Mouse (Mus musculus): ENCODE measurements at regions not wholly inside any gene's neighbourhood (a gene's known extent, or its start where the extent isn't known, plus 50 kb on each side); places are given as distances from the start of the nearest gene placed in this dataset.

DNA sequence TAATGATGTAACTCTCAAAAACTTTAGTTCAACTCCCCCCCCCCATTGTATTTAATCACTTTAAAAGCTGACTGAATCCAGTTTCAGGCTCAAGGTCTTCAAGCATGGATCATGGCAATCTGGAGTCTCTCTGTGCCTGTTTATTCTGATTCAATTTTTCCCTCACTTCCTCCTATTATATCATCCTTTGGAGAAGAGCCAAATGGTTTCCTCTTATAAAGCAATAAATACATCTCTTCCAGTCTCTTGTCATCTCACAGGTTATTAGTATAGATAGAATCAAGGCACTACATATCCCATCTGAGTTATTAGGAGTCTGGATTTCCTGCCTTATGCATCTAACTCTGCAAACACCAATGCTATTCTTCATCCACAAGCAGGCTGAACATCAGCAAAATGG lies 530.2 kb upstream of the Pdcd1 start:
- no peak for DNase-seq (ENCODE audit: low spot score in 2 of 2)

DNA sequence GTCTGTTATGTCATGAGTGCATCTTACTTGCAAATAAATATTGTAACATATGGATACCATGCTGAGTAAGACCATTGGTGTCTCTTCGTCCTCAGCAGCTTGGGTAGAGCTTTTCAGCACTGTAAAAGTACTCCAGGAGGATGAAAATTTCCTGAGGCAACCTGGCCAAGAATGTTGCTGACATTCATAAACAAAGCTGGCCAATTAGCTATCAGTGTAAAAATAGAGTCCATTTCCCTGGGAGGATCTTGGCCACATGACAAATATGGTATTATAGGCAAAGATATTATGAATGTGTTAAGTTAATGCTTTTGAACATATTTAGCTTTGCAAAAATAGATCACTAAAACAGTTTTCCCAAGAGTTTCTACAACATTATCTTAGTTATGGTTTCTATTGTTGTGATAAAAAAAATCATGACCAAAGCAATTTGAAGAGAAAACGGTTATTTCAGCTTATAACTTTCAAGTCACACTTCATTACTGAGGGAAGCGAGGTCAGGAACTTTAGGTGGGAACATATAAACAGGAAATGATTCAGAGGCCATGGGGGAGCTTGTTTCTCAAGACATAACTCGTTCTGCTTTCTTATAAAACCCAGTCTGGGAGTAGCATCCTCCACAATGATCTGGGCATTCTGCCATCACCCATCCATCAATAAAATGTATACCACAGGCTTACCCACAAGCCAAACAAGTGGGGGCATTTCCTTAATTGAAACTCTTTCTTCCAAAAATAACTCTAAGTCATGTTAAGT lies 529.5 kb upstream of the Pdcd1 start:
- DNase-seq (ENCODE audit: low spot score in 2 of 2), result no peak

GRCm38 (mm10) chr1:94532773-94533541 lies 480.6 kb upstream of the Pdcd1 start:
- DNase-seq (ENCODE audit: low spot score in 2 of 2), result no peak

GRCm38 (mm10) chr1:94504080-94504520 lies 451.7 kb upstream of the Pdcd1 start:
- no peak for DNase-seq (ENCODE audit: low spot score in 2 of 2)

DNA sequence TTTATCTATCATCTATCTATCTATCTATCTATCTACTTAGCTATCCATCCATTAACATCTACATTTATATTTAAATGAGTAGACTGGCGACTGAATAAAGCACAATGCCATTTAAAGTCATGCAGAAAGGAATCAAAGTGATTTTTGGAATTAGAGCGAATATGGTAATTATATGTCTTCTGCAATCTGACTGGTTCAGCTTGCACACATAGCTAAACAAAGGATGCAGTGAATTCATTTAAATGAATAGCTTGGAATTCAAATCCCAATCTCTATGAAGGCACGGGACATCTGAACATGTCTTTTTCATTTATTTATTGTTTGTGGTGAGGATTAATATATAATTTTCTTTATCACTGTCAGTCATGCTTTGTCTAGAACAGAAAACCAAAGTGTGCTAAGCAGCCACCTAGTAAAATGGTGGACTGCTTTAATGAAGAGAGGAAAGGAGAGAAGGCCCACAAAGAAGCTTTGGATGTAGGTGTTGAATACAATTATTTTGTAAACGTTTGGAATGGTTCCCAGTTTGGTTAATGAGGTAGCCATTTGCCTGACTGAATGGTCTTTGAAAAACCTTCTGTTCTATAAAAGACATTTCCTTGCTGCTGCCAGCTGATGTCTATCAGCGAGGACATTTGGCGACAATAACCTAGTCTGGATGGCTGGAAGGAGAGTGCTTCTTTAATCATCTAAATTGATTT lies 451.2 kb upstream of the Pdcd1 start:
- no peak for DNase-seq (ENCODE audit: low spot score in 2 of 2)

- DNase-seq (ENCODE audit: low spot score in 2 of 2), result no peak
These were observed 449.9 kb upstream of the Pdcd1 start for GRCm38 (mm10) chr1:94502066-94502861.

GRCm38 (mm10) chr1:94496992-94497391 lies 444.6 kb upstream of the Pdcd1 start:
- DNase-seq (ENCODE audit: low spot score in 2 of 2), result no peak

- DNase-seq (ENCODE audit: low spot score in 2 of 2), result no peak
These were observed 444.0 kb upstream of the Pdcd1 start for GRCm38 (mm10) chr1:94496341-94496740.

DNA sequence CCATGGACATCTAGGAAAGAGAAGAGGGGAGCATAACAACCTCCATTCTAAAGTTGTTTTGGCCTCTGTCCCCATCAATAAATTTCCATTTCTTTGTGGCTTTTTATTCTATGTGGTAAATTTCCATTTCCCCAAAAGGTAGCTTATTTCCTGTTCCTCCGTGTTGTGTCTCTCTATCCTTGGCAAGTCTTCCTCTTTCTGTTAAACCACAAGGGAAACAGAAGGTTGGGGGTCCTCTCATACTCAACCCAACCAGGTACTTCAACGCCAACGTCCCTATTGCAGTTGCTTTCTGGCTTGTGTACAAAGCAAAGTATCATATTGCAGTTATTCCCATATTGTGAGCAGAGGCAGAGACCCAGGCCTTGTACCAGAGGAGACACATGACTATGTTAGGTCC lies 434.7 kb upstream of the Pdcd1 start:
- DNase-seq (ENCODE audit: low spot score in 2 of 2), result no peak

DNA sequence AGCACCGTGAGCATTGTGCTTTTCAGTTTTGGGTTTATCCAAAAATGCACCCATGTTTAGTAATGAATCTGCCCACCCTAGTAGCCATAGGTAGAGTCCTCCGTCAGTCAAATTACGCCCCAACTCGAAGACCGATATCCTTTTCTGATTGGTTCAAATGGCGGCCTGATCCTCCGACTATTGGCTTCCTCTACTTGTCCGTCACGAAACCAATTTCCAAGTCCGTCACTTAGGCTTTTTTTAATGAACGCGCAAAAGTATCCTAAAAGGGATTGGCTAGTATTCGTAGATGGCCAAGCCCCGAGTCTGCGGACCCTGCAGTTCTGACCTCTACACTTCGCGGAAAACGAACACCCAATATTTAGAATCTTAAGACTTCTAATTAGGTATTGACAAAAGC lies 417.5 kb upstream of the Pdcd1 start:
- DNase-seq (ENCODE audit: low spot score in 2 of 2), result peak; percentile 47 to 58

DNA sequence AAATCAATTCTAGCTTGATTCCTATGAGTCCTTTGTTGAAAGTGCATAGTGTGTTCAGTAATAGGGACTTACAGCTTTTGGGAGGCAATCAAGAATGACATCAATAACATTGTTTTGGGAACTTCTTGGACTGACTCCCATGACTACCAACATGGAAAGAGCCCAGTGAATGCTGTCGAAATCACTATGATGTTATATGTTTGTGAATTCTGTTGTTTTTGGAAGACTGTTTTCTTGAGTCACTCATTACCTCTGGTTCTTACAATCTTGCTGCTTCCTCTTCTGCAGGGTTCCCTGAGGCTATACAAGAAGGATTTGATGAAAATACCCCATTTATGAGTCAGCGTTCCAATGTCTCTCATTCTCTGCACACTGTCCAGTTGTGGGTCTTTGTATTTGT lies 371.4 kb upstream of the Pdcd1 start:
- DNase-seq (ENCODE audit: low spot score in 2 of 2), result no peak

- DNase-seq (ENCODE audit: low spot score in 2 of 2), result no peak
These were observed 360.7 kb upstream of the Pdcd1 start for GRCm38 (mm10) chr1:94413043-94413442.

DNA sequence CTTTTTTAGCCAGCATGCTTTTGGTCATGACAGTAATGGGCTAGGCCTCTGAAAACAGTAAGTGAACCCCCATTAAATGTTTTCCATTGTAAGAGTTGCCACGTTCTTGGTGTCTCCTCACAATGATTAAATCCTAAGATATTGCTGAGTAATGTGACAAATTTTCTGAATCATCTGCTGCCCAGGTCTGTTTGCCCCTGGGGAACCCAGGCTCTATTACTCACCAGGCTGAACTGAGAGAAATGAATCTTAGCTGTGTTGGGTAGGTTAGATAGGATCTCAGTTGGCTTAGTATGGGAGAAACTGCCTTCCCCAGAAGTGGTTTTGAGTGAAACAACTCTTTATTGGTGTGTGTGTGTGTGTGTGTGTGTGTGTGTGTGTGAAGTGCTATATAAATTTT lies 314.3 kb upstream of the Pdcd1 start:
- no peak for DNase-seq (ENCODE audit: low spot score in 2 of 2)

DNA sequence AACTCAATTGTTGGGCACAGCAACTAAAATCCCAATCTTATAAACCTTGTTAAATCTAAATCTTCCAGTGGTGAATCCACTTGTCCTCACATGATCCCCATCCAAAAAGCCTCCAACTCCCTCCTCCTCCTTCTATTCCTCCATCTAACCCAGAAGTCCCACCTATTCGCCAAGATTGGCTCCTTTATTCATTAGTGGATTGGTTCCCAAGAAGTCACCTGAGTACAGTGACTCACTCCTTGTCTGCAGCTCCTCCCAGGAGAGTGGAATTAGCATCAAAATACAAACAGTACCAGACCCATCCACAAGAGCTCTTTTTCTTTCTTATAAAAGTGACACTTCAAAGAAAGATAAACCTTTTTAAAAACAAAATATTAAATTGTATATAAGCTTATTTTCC lies 304.6 kb upstream of the Pdcd1 start:
- DNase-seq (ENCODE audit: low spot score in 2 of 2), result no peak

DNA sequence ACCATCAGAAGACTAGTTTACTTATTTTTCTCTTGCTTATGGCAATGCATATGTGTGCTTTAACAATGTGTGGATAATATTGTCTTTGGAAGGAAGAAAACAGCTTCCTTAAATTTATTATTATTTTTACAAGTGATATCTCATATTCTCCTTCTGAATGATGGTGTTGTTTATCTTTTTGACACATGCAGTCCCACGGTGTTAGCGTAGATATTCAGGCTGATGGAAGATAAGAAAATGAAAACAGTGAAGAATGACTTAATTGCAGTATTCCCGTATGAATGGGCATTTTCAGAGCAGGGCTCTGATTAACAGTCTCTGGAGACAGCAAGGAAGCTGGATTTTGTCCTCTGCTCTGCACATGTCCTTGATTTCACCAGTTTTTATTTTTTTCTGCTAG lies 303.5 kb upstream of the Pdcd1 start:
- DNase-seq (ENCODE audit: low spot score in 2 of 2), result no peak

GRCm38 (mm10) chr1:94342576-94342975 lies 290.2 kb upstream of the Pdcd1 start:
- no peak for DNase-seq (ENCODE audit: low spot score in 2 of 2)

GRCm38 (mm10) chr1:94341237-94341636 lies 288.9 kb upstream of the Pdcd1 start:
- no peak for DNase-seq (ENCODE audit: low spot score in 2 of 2)

DNA sequence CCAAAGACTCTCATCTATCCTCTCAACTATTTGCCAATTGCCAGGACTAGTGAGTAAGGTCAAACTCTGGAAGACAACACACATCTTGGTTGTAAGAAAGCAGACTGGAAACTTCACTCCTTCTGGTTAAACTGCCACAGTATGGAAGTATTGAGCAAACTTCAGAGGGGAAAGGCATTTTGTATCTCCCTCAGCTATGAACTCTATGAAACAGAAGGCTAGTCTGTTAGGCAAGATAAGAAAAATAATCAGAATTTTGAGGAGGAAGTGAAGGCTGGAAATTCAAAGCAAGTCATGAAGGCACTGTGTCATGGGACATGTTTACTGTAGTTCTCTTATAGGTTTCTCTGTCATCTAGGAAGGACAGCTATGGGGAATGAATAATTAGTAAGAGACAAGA lies 265.7 kb upstream of the Pdcd1 start:
- no peak for DNase-seq (ENCODE audit: low spot score in 2 of 2)

DNA sequence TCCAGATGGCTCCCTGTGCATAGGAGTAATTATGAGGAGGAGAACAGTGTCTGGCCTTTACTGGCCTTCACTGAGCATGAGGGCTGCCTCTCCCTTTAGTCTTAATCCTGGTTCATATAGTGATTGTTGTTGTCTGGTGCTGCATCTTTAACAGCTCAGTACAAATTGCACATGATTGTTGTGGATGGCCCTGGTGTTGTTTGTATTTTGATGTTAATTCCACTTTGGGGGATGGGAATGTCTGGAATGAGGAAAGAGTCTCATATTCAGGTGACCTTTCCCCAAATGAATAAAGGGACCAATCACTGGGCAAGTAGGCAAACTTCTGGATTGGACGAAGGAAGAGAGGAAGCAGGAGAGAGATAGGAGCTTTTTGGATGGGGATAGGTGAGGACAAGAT lies 246.0 kb upstream of the Pdcd1 start:
- DNase-seq (ENCODE audit: low spot score in 2 of 2), result no peak

DNA sequence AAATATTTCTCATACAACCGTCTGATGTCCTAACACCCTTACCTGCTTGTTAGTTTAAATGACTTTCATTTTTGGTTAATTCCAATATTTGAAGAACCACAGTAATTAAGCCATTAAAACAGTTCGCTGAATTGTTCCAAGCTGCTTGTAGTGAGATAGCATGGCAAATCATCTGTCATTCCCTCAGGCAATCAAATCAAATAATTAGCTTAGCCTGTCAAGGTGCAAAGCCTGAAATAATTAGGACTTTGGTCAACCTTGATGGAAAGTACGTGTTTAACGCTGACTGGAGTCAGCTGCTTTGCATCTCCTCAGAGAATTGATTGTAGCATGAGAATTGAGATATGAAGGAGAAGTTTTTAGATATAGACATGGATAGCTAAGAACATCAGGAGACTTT lies 220.2 kb upstream of the Pdcd1 start:
- no peak for DNase-seq (ENCODE audit: low spot score in 2 of 2)

DNA sequence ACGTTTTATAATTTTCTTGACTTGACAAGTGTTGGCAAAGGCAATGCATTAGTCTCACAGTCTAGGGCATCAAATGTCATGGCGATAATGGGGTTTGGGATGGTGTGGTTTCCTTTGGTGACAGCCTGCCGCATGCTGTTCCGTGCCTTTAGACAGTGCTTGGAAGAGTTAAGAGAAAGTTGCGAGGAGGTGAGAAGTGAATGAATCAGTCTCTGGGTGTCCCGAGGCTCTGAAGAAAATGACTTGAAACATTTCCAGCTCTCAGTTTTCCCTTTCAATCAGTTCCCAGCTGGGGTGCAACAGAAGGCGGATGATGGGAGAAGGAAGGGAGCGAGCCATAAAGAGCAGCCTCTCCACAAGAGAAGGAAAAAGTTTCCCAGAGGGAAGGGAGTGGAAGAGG lies 211.0 kb upstream of the Pdcd1 start:
- no peak for DNase-seq (ENCODE audit: low spot score in 2 of 2)

DNA sequence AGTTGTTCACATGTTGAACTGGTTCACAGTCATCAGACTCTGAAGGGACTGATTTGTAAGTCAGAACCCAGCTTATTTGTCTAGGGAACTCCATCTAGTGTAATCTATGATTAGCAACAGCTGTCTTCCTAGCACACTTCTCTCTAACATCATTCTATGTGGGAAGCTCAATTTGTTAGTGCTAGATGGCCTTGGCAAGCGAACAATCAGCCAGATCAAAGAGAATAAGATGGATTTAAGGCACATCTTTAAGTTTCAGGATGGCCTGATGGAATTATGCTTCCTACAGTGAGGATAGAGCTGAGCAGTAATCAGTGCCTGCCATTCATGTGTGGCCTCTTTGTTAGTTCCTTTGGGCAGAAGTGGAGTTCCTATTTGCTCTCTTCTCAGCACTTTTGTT lies 183.1 kb upstream of the Pdcd1 start:
- DNase-seq (ENCODE audit: low spot score in 2 of 2), result no peak

Measured in heart, adult 9 months (tissue).